Mouse (Mus musculus): ENCODE data around the gene Zan.

GRCm38 (mm10) chr5:137521861-137522260 is 45.0 kb upstream of the Zan start:
- no peak for TF ChIP-seq CTCF (IDR thresholded peaks at IDR 0.05; ENCODE audit: control insufficient read depth, insufficient read depth, insufficient read length)
- TF ChIP-seq MYOG (IDR thresholded peaks at IDR 0.05; ENCODE audit: control insufficient read depth, extremely low read depth, insufficient read length): no peak
- no peak for TF ChIP-seq MAX (IDR thresholded peaks at IDR 0.05)
- TF ChIP-seq USF1 (IDR thresholded peaks at IDR 0.05; ENCODE audit: low read depth): no peak
- TF ChIP-seq MYOD1 (IDR thresholded peaks at IDR 0.05; ENCODE audit: control insufficient read depth, insufficient read length, low read depth): no peak
- no peak for TF ChIP-seq FOSL1 (IDR thresholded peaks at IDR 0.05; ENCODE audit: insufficient read depth, low read length, poor library complexity, severe bottlenecking)
